Mouse (Mus musculus) spleen, adult 2 months (tissue): ENCODE data around the gene Heatr5b. TPM values are rescaled to one million over a fixed set of nuclear protein-coding genes. Genes with fewer than 3 reads are reported as not detected.

Source experiments
- DNase-seq, 2 experiments: peaks; one replicate each; pipeline versions ENCODE4 v3.0.0 to v3.0.0-alpha.2; 2012 to 2021; ENCODE audit warnings: low spot score in 2 of 2, low read depth in 1 of 2
- H3K27ac ChIP-seq: fragments of 200-500 bp; 2 replicates; pipeline ENCODE4 v1.5.1; 2012; ENCODE audit warnings: low read length, inconsistent platforms; ENCODE audit not compliant: insufficient read depth
- H3K27me3 ChIP-seq: fragments of 200-500 bp; 2 replicates; pipeline ENCODE4 v1.6.1; 2012; ENCODE audit warnings: mild to moderate bottlenecking, moderate library complexity, low read length, inconsistent platforms; ENCODE audit not compliant: control insufficient read depth, insufficient read depth
- H3K36me3 ChIP-seq: fragments of 200-500 bp; 2 replicates; pipeline ENCODE4 v1.6.1; 2012; ENCODE audit warnings: mild to moderate bottlenecking, low read length, inconsistent platforms; ENCODE audit not compliant: control insufficient read depth, insufficient read depth
- H3K4me1 ChIP-seq: fragments of 200-500 bp; 2 replicates; pipeline ENCODE4 v1.6.1; 2011; ENCODE audit warnings: inconsistent platforms; ENCODE audit not compliant: control insufficient read depth, insufficient read depth, insufficient read length
- H3K4me3 ChIP-seq: fragments of 200-500 bp; 2 replicates; pipeline ENCODE4 v1.5.1; 2011; ENCODE audit warnings: mild to moderate bottlenecking, inconsistent platforms; ENCODE audit not compliant: insufficient read depth, insufficient read length; ENCODE audit errors: extremely low read depth
- CTCF ChIP-seq: fragments of 200-500 bp; IDR thresholded peaks from 2 replicates; pipeline ENCODE4 v1.5.1; 2011; ENCODE audit warnings: mild to moderate bottlenecking, inconsistent platforms; ENCODE audit not compliant: insufficient read depth, insufficient read length, insufficient replicate concordance; ENCODE audit errors: extremely low read depth
- POLR2A ChIP-seq: fragments of 200-500 bp; IDR thresholded peaks from 2 replicates; pipeline ENCODE4 v1.6.1; 2011; ENCODE audit warnings: low read depth, low read length, inconsistent platforms
- WGBS: fragments of 180-500 bp; shearing (Covaris S2); methylation state at CpG from one replicate; pipeline ENCODE4 v1.1.7; 2018; 5-methylcytosine and 5-hydroxymethylcytosine counted together
- polyA plus RNA-seq: library from polyadenylated mRNA; depleted of rRNA; stranded (reverse); fragments of >200 nt; gene quantifications from 2 replicates; pipeline ENCODE4 v1.2.3, GENCODE M21; 2012

Heatr5b gene
- polyA plus RNA-seq, 1 experiment = 11.2 TPM

GRCm38 (mm10) chr17:78842271-78842928 is 7.2 kb upstream of the Heatr5b start:
- H3K4me3 ChIP-seq = no peak overlapping the region
- H3K36me3 ChIP-seq = peaks cover 44% of the 10 kb centered on the region
- no peak for TF ChIP-seq CTCF
- no peak for TF ChIP-seq POLR2A
- DNase-seq = no peak
- H3K4me1 ChIP-seq = no peaks in the 10 kb centered on the region
- no peaks in the 10 kb centered on the region for H3K27me3 ChIP-seq
- WGBS = 92% methylated on average over 7 of the region's 7 CpGs
- no peak overlapping the region for H3K27ac ChIP-seq

- H3K27me3 ChIP-seq = no peaks in the 10 kb centered on the region
- peak overlapping the region; percentile 90; the same call in 1 of the 2 replicates for H3K27ac ChIP-seq
- WGBS = 9% methylated on average over 2 of the region's 2 CpGs
- no peak for TF ChIP-seq CTCF
- no peak for TF ChIP-seq POLR2A
- H3K4me3 ChIP-seq = peak overlapping the region; percentile 98
- peaks cover 14% of the 10 kb centered on the region for H3K36me3 ChIP-seq
- no peaks in the 10 kb centered on the region for H3K4me1 ChIP-seq
- no peak for DNase-seq
Observed at GRCm38 (mm10) chr17:78836056-78836455, 892 bp upstream of the Heatr5b start.

GRCm38 (mm10) chr17:78824346-78824745 is 10.8 kb downstream of the Heatr5b start:
- 93% methylated on average over 13 of the region's 13 CpGs for WGBS
- Histone ChIP-seq H3K36me3 (peaks cover 33% of the 10 kb centered on the region), H3K4me1 (no peaks in the 10 kb centered on the region), H3K27ac (no peak overlapping the region), H3K4me3 (no peak overlapping the region), H3K27me3 (no peaks in the 10 kb centered on the region)
- no peak for TF ChIP-seq CTCF
- TF ChIP-seq POLR2A = no peak
- DNase-seq = no peak

- H3K27me3 ChIP-seq = no peaks in the 10 kb centered on the region
- H3K4me3 ChIP-seq = no peak overlapping the region
- H3K27ac ChIP-seq = no peak overlapping the region
- DNase-seq = no peak
- no peaks in the 10 kb centered on the region for H3K4me1 ChIP-seq
- TF ChIP-seq CTCF (no peak), POLR2A (no peak)
- peaks cover 19% of the 10 kb centered on the region for H3K36me3 ChIP-seq
- 93% methylated on average over 3 of the region's 3 CpGs for WGBS
Observed at GRCm38 (mm10) chr17:78809582-78809981, 25.6 kb downstream of the Heatr5b start.

- H3K27me3 ChIP-seq = no peaks in the 10 kb centered on the region
- no peaks in the 10 kb centered on the region for H3K4me1 ChIP-seq
- TF ChIP-seq CTCF (no peak), POLR2A (no peak)
- H3K36me3 ChIP-seq = peaks cover 19% of the 10 kb centered on the region
- no peak for DNase-seq
- H3K4me3 ChIP-seq = no peak overlapping the region
- no peak overlapping the region for H3K27ac ChIP-seq
Observed at GRCm38 (mm10) chr17:78809019-78809418, 26.1 kb downstream of the Heatr5b start.

GRCm38 (mm10) chr17:78797222-78797621 is 37.9 kb downstream of the Heatr5b start:
- Histone ChIP-seq H3K36me3 (peaks cover 37% of the 10 kb centered on the region), H3K27ac (no peak overlapping the region)
- WGBS = 98% methylated on average over 1 of the region's 1 CpGs

GRCm38 (mm10) chr17:78794390-78794789 is 40.8 kb downstream of the Heatr5b start:
- Histone ChIP-seq H3K4me3 (no peak overlapping the region), H3K36me3 (peaks cover 35% of the 10 kb centered on the region), H3K27ac (no peak overlapping the region), H3K4me1 (no peaks in the 10 kb centered on the region), H3K27me3 (no peaks in the 10 kb centered on the region)
- DNase-seq = no peak
- TF ChIP-seq CTCF = no peak
- TF ChIP-seq POLR2A = no peak
- 85% methylated on average over 5 of the region's 5 CpGs for WGBS

More at GRCm38 (mm10) chr17:78797222-78797621, 37.9 kb downstream of the Heatr5b start:
- H3K4me1 ChIP-seq = no peaks in the 10 kb centered on the region
- no peak for TF ChIP-seq POLR2A
- TF ChIP-seq CTCF = no peak
- no peak for DNase-seq
- H3K27me3 ChIP-seq = no peaks in the 10 kb centered on the region
- no peak overlapping the region for H3K4me3 ChIP-seq
